Mouse (Mus musculus) E14TG2a.4 (cell line): ENCODE results near the gene Polr2a.

Experiments used
- CTCF ChIP-seq: conservative IDR thresholded peaks from 2 replicates; pipeline ENCODE4 v1.5.1; 2014; ENCODE audit warnings: low read length
- NANOG ChIP-seq: IDR thresholded peaks from 2 replicates; pipeline ENCODE4 v1.6.1; 2014; ENCODE audit warnings: borderline replicate concordance, low read length, mixed read lengths

GRCm38 (mm10) chr11:69692196-69692811, 66.1 kb downstream of the Polr2a start:
- TF ChIP-seq CTCF: no peak
- TF ChIP-seq NANOG: no peak
